Mouse (Mus musculus) right cerebral cortex, adult 18-20 months (tissue): Measurements from ENCODE around the gene Mia.

Source experiments
- DNase-seq: peaks from one replicate; pipeline ENCODE4 v3.0.0; 2022; ENCODE audit warnings: mixed read lengths

The Mia gene

DNA sequence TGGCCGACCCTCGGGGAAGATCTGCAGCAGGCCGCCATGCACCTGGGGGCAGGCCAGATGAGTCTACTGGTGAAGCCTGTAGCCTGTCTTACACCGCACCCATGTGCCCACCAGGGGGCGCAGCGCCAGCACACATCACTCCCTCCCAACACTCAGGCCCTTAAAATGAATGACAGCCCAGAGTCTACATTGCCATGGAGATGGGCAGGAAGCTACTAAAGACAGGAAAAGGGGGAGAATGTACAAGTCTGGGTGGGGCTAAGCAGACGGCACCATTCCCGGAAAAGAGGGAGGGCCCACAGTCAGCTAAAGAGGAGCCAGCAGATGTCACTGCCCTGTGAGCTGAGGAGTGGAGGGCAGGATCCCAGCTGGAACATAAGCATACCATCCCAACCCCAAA lies 21.1 kb downstream of the Mia start:
- DNase-seq: peak; percentile 88

DNA sequence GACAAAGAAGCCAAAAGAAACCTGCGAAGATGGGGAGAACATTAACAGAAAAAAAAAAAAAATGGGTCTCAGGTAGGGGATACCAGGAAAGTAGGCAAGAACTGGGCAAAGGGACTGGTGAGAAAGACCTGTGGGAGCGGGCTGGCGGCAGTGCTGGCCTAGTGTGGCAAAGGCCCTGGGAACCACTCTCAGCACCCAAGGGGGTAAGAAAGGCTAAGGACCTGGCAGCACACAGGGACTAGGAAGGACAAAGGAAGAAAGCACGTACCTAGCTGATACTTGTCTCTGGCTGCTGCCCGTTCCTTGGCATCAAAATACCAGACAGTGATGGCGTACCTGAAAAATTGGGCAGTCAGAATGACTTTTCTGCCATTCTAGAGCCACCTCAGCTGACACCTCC lies 21.7 kb downstream of the Mia start:
- DNase-seq: no peak

DNA sequence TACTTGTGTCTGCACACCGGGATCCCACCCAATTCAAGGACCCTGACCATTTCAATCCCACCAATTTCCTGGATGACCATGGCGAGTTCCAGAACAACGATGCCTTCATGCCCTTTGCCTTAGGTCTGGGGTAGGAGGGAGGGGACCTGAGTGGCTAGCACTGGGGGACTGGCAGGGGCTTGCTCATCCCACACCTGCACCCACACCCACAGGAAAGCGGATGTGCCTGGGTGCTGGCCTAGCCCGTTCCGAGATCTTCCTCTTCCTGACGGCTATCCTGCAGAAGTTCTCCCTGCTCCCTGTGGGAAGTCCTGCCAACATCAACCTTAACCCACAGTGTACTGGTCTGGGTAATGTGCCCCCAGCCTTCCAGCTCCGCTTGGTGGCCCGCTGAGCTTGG lies 22.8 kb downstream of the Mia start:
- DNase-seq: no peak

DNA sequence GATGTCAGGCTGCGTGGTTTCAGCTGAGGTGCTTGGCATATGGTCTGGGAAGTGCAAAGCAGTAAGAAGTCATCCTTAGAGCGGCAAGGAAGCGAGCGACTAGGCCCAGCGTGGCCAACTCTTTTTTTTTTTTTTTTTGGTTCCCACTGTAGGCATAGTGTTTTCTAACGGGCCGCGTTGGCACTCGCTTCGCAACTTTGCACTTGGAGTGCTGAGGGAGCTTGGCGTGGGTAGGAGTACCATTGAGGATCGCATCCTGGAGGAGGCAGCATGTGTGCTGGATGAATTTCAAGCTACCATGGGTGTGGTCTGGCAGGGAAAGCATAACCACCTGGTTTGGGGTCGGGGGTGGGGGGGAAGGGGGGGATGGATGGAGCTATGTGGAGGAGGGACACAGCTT lies 25.0 kb downstream of the Mia start:
- peak; percentile 80 for DNase-seq

DNA sequence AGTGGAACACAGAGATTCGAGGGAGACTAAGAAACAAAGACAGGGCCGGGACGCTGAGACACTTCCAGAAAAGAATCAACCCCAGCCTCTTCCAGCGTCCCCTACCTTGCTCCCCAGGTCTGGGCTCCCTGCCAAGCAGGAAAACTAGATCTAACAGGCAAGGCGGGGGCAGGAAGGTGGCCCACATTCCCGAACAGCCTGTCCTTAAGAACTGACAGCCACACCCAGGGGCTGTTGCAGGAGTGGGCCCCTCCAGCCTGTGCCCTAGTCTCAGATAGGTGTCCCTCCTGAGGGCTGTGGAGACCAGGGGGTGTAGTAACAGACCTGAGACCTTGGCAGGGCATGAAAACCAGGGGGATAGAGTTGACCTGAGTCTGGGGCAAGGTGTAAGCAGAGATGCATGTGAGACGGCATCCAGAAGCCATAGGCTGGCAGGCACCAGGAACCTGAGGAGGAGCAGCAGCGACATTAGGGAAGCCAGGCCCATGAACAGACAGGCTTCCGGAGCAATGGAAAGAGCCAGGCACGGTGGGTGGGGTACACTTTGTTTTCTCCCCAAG lies 27.7 kb downstream of the Mia start, which contains the start of gene Cyp2t4:
Gene Cyp2t4, plus strand, starts transcription at position 510 of the 560 bp plus-strand sequence.
- no peak for DNase-seq

DNA sequence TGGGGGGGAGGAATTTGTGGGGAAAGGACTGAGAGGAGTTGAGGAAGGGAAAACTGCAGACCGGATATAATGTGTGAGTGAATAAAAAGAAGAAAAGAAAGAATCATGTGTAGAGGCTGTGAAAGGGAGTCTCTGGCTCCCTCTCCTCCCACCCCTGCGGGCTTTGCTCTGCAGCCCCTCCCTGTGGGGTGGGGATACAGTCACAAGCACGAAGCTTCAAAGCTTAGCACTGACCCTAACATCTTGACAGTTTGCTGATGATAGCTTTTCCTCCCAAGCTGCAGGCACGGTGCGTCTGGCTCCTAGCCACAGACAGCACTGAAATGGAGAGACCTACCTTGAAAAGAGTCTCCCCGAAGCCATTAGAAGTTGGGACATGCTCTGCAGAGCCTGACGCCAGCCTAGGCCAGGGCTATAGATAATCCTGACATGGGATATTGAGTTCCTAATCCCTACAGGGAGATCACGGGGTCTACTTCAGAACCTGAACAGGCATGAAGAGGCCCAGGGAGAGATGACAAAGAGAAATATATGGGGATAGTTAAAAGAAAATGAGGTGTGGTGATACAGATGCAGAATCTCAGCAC lies 44.5 kb downstream of the Mia start:
- no peak for DNase-seq

DNA sequence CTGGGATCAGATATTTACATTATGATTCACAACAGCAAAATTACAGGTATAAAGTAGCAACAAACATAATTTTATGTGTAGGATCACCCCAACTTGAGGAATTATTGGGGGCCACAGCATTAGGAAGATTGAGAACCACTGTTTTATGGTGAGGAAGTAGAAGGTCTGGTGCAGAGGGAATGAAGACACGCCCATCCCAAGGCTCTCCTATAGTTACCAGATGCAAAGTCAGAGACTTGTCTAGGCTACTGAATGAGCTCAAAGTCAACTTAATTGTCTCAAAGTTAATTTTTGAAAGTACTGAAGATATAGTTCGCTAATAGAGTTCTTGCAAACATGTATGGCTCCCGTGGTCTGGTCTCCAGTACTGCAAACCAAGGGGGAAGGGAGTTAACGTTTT lies 47.2 kb downstream of the Mia start:
- DNase-seq: no peak

DNA sequence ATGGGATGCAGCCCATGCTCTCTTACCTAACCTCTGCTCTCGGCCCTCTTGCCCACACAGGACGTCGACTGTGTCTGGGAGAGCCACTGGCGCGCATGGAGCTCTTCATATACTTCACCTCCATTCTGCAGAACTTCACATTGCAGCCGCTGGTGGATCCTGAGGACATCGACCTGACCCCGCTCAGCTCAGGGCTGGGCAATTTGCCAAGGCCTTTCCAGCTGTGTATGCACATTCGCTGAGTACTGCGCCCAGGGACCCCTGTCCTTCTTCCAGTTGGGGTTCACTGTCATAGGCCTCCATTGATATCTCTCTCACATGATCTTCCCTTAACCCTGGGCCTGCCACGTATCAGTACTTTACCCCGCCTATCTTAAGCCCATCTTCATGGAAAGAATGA lies 47.8 kb downstream of the Mia start:
- no peak for DNase-seq

DNA sequence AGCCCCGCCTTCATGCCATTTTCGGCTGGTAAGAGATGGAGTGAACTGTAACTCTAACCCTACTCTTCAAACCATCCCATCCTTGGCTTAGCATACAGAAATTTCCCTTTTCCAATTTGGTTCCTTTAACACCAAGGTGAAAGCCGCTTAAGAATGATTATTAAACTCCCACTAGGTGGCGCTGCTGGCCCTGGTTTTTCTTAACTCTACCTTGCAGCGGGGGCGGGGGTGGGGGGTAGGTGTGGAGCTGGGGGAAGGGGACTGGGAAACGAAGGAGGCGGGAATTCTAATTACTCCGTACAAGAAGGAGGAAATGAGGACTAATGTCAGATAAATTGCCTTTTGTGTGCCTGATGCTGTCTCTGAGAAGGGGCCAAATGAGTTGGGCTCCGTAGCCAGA lies 48.4 kb downstream of the Mia start:
- peak; percentile 38 for DNase-seq

DNA sequence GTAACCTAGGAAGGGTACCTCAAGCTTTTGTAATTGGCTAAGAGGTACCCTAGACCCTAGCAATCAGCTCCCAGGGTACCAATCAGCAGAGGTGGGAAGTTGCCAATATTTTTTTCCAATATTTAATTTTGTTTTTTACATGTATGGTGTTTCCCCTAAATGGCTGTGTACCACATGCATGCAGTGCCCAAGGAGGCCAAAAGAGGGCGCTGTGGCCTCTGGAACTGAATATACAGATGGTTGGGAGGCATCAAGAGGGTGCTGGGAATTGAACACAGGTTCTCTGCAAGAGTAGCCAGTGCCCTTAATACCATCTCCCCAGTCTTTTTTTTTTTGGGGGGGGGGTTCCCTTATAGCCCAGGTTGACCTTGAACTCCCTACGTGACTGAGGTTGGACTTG lies 49.6 kb downstream of the Mia start:
- no peak for DNase-seq

DNA sequence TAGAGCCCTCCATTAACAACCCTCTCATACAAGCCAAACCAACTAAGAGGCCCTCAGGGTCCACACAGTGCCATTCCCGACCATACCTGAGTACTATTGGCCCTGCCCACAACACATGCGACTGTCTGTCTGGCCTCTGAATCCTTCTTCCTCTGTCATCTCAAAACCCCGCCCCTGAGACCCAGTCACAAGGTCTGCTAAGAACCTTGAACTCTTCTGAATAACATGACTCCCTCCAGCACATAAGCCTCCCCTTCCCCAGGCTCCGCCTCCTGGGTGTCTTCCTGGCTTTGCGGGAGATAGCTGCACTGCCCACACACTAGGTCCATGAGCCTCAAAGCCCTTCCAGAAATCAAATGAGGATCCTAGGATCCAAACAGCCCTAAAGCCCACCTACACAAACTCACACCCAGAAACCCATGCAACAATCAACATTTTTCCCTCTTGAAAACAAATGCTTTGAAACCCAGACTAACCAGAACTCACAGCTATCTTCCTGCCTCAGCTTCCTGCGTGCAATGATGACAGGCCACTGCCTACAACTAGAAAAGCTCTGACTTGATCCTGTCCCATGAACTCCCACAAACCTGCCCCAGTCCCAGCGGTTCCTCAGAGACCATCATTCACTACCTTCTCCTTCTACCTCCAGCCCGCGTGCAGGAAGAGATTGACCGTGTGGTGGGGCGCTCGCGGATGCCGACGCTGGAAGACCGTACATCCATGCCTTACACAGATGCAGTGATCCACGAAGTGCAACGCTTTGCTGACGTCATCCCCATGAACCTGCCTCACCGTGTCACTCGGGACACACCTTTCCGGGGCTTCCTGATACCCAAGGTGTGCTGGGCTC lies 50.2 kb downstream of the Mia start:
- DNase-seq: no peak

DNA sequence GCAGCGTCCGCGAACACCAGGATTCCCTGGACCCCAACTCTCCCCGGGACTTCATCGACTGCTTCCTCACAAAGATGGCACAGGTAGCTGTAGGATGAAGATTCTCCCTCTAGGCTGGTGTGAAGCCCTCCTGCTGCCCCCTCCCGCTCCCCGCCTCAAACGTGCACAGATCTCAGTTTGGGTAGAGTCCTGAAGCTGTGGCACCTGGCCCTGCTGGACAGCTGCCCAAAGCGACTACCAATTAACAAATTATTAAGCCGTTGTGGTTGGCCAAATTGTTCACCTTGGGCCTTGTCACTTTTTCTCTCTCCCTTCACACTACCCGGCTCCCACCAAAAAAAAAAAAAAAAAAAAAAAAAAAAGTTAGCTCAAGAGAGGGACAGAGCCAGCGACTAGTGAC lies 51.1 kb downstream of the Mia start:
- DNase-seq: no peak
